Comparison of ENCODE assay signal across 10 mouse cellular contexts in the genomic region with DNA sequence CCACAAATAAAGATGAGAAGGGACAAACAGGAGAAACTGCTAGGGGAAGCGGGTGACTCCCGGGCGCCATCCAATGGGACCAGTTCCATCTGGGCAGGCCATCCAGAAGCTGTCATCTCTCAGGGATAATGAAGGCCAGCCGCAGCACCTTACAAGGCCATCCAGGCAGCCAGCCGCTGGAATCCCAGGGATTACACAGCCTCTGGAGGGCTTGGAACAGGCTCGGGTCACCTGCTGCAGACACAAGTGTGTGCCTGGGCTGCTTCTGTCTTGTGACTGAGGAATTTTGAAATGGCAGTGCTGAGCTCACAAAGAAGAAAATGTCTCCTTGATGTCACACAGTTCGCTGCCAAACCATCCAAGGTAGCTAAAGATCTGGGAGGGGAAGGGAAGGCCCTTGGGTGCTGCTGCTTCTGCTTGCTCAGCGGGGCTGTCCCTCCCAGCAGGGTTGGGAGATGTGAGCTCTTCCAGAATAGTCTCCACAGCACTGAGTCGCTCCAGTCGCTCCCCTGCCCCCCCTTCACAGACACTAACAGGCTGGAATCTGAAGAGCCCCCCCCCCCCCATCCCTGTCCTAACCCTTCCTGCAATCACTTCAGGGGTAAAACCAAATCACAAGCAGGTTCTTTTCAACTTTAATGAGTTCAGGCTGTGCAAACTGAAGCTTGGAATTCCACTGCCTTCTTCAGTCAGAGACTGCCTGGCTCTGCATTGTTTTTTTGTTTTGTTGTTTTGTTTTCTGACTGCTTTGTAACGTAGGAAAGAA. TPM values are rescaled to one million over a fixed set of nuclear protein-coding genes. Genes with fewer than 3 reads are reported as not detected.
A peak's percentile ranks its signal among the peaks of the same experiment; 100 is the strongest.
DNase-seq lines count a peak whose midpoint lies in the region; ATAC-seq lines count a peak whose summit lies in the region.
"Had no signal": no experiment of that assay in that cellular context is flagged by ENCODE, and none has a peak within 500 bp of the region (broad histone marks: within the 10 kb centered on the region; RNA-seq: fewer than 3 reads in every experiment).

No protein-coding gene starts in this region.

- H3K27ac ChIP-seq in kidney, embryonic 15.5 days = peak overlapping the region; percentile 42; the same call in 1 of the 2 replicates
- peak overlapping the region; percentile 84 for H3K27ac ChIP-seq in embryonic facial prominence, embryonic 10.5 days (replicated peaks)
- peak overlapping the region; percentile 97 for H3K27ac ChIP-seq in heart, embryonic 13.5 days (replicated peaks)
- H3K27ac ChIP-seq in midbrain, embryonic 14.5 days (replicated peaks; ENCODE audit: low read depth, low read length) = no peak overlapping the region
- H3K27ac ChIP-seq: liver, embryonic 13.5 days had no signal

- no peak for ATAC-seq in kidney, embryonic 15.5 days (replicated peaks; ENCODE audit: low FRiP score)
- ATAC-seq in heart, embryonic 13.5 days (ENCODE audit: extremely low read depth, insufficient number of reproducible peaks, low FRiP score, low TSS enrichment) = peak; percentile 65
- no peak for ATAC-seq in midbrain, embryonic 14.5 days (ENCODE audit: low FRiP score, low TSS enrichment)

- no peak overlapping the region for H3K4me3 ChIP-seq in kidney, embryonic 15.5 days (replicated peaks)
- peak overlapping the region; percentile 27 for H3K4me3 ChIP-seq in embryonic facial prominence, embryonic 10.5 days
- 0 out of 2 replicates have a peak overlapping the region, but pooled peaks have one; percentile 2 for H3K4me3 ChIP-seq in heart, embryonic 13.5 days
- no peak overlapping the region for H3K4me3 ChIP-seq in midbrain, embryonic 14.5 days (replicated peaks; ENCODE audit: low read depth, low read length)
- H3K4me3 ChIP-seq: liver, embryonic 13.5 days had no signal

- 53% methylated on average over 11 of the region's 11 CpGs for WGBS in kidney, embryonic 15.5 days
- 12% methylated on average over 11 of the region's 11 CpGs for WGBS in embryonic facial prominence, embryonic 10.5 days
- WGBS in heart, embryonic 13.5 days = 20% methylated on average over 11 of the region's 11 CpGs
- WGBS in midbrain, embryonic 14.5 days = 20% methylated on average over 11 of the region's 11 CpGs

- H3K27me3 ChIP-seq in kidney, embryonic 15.5 days = no peaks in the 10 kb centered on the region
- H3K27me3 ChIP-seq in embryonic facial prominence, embryonic 10.5 days (replicated peaks; ENCODE audit: low read depth, poor library complexity, severe bottlenecking) = no peaks in the 10 kb centered on the region
- no peaks in the 10 kb centered on the region for H3K27me3 ChIP-seq in heart, embryonic 13.5 days (replicated peaks)
- H3K27me3 ChIP-seq in midbrain, embryonic 14.5 days (ENCODE audit: control insufficient read depth, insufficient read depth, low read length) = no peaks in the 10 kb centered on the region

- no peak for DNase-seq in kidney, adult 8-10 months
- peak; percentile 73 for DNase-seq in embryonic facial prominence, embryonic 10.5 days (ENCODE audit: low spot score)
- DNase-seq in midbrain, embryonic 14.5 days = no peak
- no peak for DNase-seq in right cerebral cortex, adult 18-20 months
- DNase-seq in ovary, adult 18-20 months (ENCODE audit: low spot score) = no peak
- DNase-seq in layer of hippocampus, postnatal 14 days (ENCODE audit: low spot score in 2 of 2) = no peak
- DNase-seq: liver, embryonic 13.5 days had no signal

- no peak overlapping the region for H3K9ac ChIP-seq in kidney, embryonic 15.5 days
- H3K9ac ChIP-seq in heart, embryonic 13.5 days = peak overlapping the region; percentile 80
- 0 out of 2 replicates have a peak overlapping the region, but pooled peaks have one; percentile 7 for H3K9ac ChIP-seq in midbrain, embryonic 14.5 days (replicated peaks; ENCODE audit: low read length)
- H3K9ac ChIP-seq: liver, embryonic 13.5 days had no signal

- H3K4me2 ChIP-seq in kidney, embryonic 15.5 days = no peak overlapping the region
- H3K4me2 ChIP-seq in heart, embryonic 13.5 days = peak overlapping the region; percentile 67
- H3K4me2 ChIP-seq in midbrain, embryonic 14.5 days (ENCODE audit: low read length) = no peak overlapping the region
- H3K4me2 ChIP-seq: liver, embryonic 13.5 days had no signal

- peaks cover 35% of the 10 kb centered on the region for H3K4me1 ChIP-seq in kidney, embryonic 15.5 days
- peaks cover 69% of the 10 kb centered on the region for H3K4me1 ChIP-seq in embryonic facial prominence, embryonic 10.5 days
- H3K4me1 ChIP-seq in heart, embryonic 13.5 days = peaks cover 57% of the 10 kb centered on the region
- peaks cover 20% of the 10 kb centered on the region for H3K4me1 ChIP-seq in midbrain, embryonic 14.5 days (ENCODE audit: control insufficient read depth, insufficient read depth, low read length)

- no peaks in the 10 kb centered on the region for H3K9me3 ChIP-seq in kidney, embryonic 15.5 days (replicated peaks)
- peaks cover 3% of the 10 kb centered on the region; the same call in 1 of the 2 replicates for H3K9me3 ChIP-seq in embryonic facial prominence, embryonic 10.5 days
- no peaks in the 10 kb centered on the region for H3K9me3 ChIP-seq in heart, embryonic 13.5 days
- H3K9me3 ChIP-seq in midbrain, embryonic 14.5 days (ENCODE audit: control insufficient read depth, low read length) = no peaks in the 10 kb centered on the region
- H3K9me3 ChIP-seq: G1E had no signal

- H3K36me3 ChIP-seq in kidney, embryonic 15.5 days = no peaks in the 10 kb centered on the region
- no peaks in the 10 kb centered on the region for H3K36me3 ChIP-seq in embryonic facial prominence, embryonic 10.5 days (replicated peaks)
- H3K36me3 ChIP-seq in heart, embryonic 13.5 days = no peaks in the 10 kb centered on the region
- no peaks in the 10 kb centered on the region for H3K36me3 ChIP-seq in midbrain, embryonic 14.5 days (ENCODE audit: control insufficient read depth, insufficient read depth, low read length)
- H3K36me3 ChIP-seq: G1E; liver, embryonic 13.5 days had no signal

RNA-seq across cellular contexts. Expression of a gene that starts 32.6 kb away (rescaled TPM):
- polyA plus RNA-seq in kidney, embryonic 15.5 days (2015; fragmentation: Nextera tagmentation; extraction: Ambion mirVana) = 17.8 and 17.9 TPM in 2 replicates
- polyA plus RNA-seq in embryonic facial prominence, embryonic 10.5 days (2016; fragmentation: Nextera tagmentation; extraction: Ambion mirVana) = 31.6 and 33.2 TPM in 2 replicates
- polyA plus RNA-seq in heart, embryonic 13.5 days (2015; fragmentation: Nextera tagmentation; extraction: Ambion mirVana) = 19.3 and 20.0 TPM in 2 replicates
- 10.1 and 10.3 TPM in 2 replicates for polyA plus RNA-seq in midbrain, embryonic 14.5 days (2014; fragmentation: Nextera tagmentation; extraction: Ambion mirVana)
- 1 to 10 TPM; 3.1 to 6.0 TPM for total RNA-seq in layer of hippocampus, postnatal 14 days (2021)

Comparison
In these comparisons a context has a peak if more than half of its experiments do, and no peak if none do; other contexts are left out.
1. H3K4me3 ChIP-seq: peak in embryonic facial prominence, embryonic 10.5 days (single experiment) and heart, embryonic 13.5 days (single experiment); none in kidney, embryonic 15.5 days (single experiment) and midbrain, embryonic 14.5 days (single experiment).